Mouse (Mus musculus) lung, embryonic 14.5 days (tissue): Measurements from ENCODE around the gene Lgals9. TPM values are rescaled to one million over a fixed set of nuclear protein-coding genes. Genes with fewer than 3 reads are reported as not detected.

ENCODE experiments used
- ATAC-seq: fragments of 200-750 bp; cut with Nextera tagmentation; 2 replicates; pipeline ENCODE4 v1.8.0; 2017; ENCODE audit warnings: mild to moderate bottlenecking, moderate TSS enrichment, moderate library complexity; ENCODE audit not compliant: insufficient read depth
- DNase-seq: peaks from one replicate; pipeline ENCODE4 v3.0.0-alpha.2; 2015
- H3K27ac ChIP-seq: fragments of 300-500 bp; sonication (generic); 2 replicates; pipeline ENCODE4 v1.5.1; 2014; ENCODE audit warnings: low read depth, mild to moderate bottlenecking, moderate library complexity
- H3K27me3 ChIP-seq: fragments of 300-500 bp; sonication (generic); 2 replicates; pipeline ENCODE4 v1.6.1; 2014; ENCODE audit warnings: low read length, control low read depth; ENCODE audit not compliant: insufficient read depth
- H3K36me3 ChIP-seq: fragments of 300-500 bp; sonication (generic); 2 replicates; pipeline ENCODE4 v1.6.1; 2014; ENCODE audit warnings: control low read depth; ENCODE audit not compliant: insufficient read depth
- H3K4me1 ChIP-seq: fragments of 300-500 bp; sonication (generic); 2 replicates; pipeline ENCODE4 v1.6.1; 2014; ENCODE audit warnings: antibody characterized with exemption, control low read depth; ENCODE audit not compliant: insufficient read depth
- H3K4me2 ChIP-seq: fragments of 300-500 bp; sonication (generic); 2 replicates; pipeline ENCODE4 v1.6.1; 2014; ENCODE audit warnings: mild to moderate bottlenecking
- H3K4me3 ChIP-seq: fragments of 300-500 bp; sonication (generic); 2 replicates; pipeline ENCODE4 v1.5.1; 2014; ENCODE audit warnings: low read depth, low read length
- H3K9ac ChIP-seq: fragments of 300-500 bp; sonication (generic); 2 replicates; pipeline ENCODE4 v1.6.1; 2014
- H3K9me3 ChIP-seq: fragments of 300-500 bp; sonication (generic); 2 replicates; pipeline ENCODE4 v1.6.1; 2016; ENCODE audit warnings: low read depth, low read length, control low read depth
- CTCF ChIP-seq: IDR thresholded peaks from 2 replicates; pipeline ENCODE4 v1.5.1; 2016; ENCODE audit warnings: antibody characterized with exemption, low read depth
- WGBS: fragments of 180-500 bp; shearing (Covaris S2); extraction: QIAGEN DNeasy Blood & Tissue Kit; methylation state at CpG from one replicate; pipeline ENCODE4 v1.1.7; 2014; 5-methylcytosine and 5-hydroxymethylcytosine counted together
- polyA plus RNA-seq: library from polyadenylated mRNA; unstranded; fragments of >200 nt; fragmentation: Nextera tagmentation; extraction: Ambion mirVana; gene quantifications from 2 replicates; pipeline ENCODE4 v1.2.1, GENCODE M21; 2014

The Lgals9 gene
- polyA plus RNA-seq, 1 experiment from 2014 or later: 23.9 TPM

DNA sequence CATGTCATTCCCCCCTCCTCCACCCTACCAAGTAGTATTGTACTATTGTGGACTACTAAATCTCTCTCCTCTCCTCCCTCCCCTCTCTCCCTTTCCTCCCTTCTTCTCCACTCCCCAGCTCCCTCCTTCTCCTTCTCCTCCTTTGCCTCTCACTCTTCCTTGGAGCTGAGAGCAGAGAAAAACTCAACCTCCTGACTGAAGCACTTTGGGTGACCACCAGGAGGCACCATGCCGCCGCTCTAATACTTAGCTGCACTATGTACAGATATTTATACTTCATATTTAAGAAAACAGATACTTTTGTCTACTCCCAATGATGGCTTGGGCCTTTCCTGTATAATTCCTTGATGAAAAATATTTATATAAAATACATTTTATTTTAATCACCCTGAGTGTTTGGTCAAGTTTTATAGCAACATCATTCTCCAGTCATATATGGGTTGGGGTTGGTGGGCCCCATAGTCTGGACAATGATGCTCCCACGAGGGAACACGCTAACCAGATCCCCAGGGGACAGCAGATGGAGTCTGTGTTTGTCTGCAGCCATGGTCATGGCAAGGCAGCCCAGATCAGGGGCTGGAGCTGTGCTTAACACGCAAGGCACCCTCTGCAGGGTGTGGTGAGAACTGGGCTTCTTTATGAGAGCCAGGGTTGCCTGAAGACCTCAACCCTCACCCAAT lies 24.8 kb downstream of the Lgals9 start:
- no peak overlapping the region for H3K4me2 ChIP-seq
- H3K4me1 ChIP-seq: no peaks in the 10 kb centered on the region
- H3K9ac ChIP-seq: no peak overlapping the region
- WGBS: 65% methylated on average over 5 of the region's 5 CpGs
- no peak for ATAC-seq
- TF ChIP-seq CTCF: peak; percentile 69
- H3K4me3 ChIP-seq: no peak overlapping the region
- H3K36me3 ChIP-seq: no peaks in the 10 kb centered on the region
- H3K9me3 ChIP-seq: no peaks in the 10 kb centered on the region
- H3K27me3 ChIP-seq: no peaks in the 10 kb centered on the region
- H3K27ac ChIP-seq: no peak overlapping the region
- DNase-seq: peak; percentile 60

GRCm38 (mm10) chr11:78959367-78959766 lies 25.4 kb downstream of the Lgals9 start:
- Histone ChIP-seq H3K36me3 (no peaks in the 10 kb centered on the region), H3K4me3 (no peak overlapping the region), H3K9me3 (no peaks in the 10 kb centered on the region), H3K9ac (no peak overlapping the region), H3K4me2 (no peak overlapping the region), H3K27ac (no peak overlapping the region), H3K27me3 (no peaks in the 10 kb centered on the region), H3K4me1 (no peaks in the 10 kb centered on the region)
- 53% methylated on average over 8 of the region's 8 CpGs for WGBS
- no peak for ATAC-seq
- DNase-seq: no peak
- TF ChIP-seq CTCF: no peak

GRCm38 (mm10) chr11:78956260-78956659 lies 28.5 kb downstream of the Lgals9 start:
- Histone ChIP-seq H3K4me1 (no peaks in the 10 kb centered on the region), H3K4me3 (no peak overlapping the region), H3K9me3 (no peaks in the 10 kb centered on the region), H3K4me2 (no peak overlapping the region), H3K27me3 (no peaks in the 10 kb centered on the region), H3K27ac (no peak overlapping the region), H3K9ac (no peak overlapping the region), H3K36me3 (no peaks in the 10 kb centered on the region)
- 6% methylated on average over 7 of the region's 7 CpGs for WGBS
- DNase-seq (peak; percentile 90), ATAC-seq (no peak)
- peak; percentile 93 for TF ChIP-seq CTCF

DNA sequence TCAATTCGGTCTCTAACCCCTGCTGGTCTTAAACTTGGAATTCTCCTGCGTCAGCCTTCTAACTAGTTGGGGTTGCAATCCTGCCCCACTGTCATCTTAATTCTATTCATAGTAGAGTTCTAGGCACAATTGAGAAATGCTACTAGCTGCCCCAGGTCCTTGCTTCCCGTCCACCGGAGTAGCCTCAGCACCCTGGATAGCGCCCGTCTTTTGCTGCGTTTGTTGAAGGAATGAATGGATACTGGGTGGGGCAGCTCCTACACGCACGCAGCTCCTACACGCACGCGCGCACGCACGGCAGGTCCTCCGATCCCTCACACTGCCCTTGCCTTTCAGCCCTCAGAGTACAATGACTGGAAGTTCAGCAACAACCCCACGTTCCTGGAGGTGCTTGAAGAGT lies 32.3 kb downstream of the Lgals9 start:
- Histone ChIP-seq H3K4me3 (no peak overlapping the region), H3K4me2 (0 out of 2 replicates have a peak overlapping the region, but pooled peaks have one; percentile 24), H3K27ac (no peak overlapping the region), H3K9me3 (no peaks in the 10 kb centered on the region), H3K27me3 (no peaks in the 10 kb centered on the region), H3K4me1 (no peaks in the 10 kb centered on the region), H3K9ac (no peak overlapping the region), H3K36me3 (no peaks in the 10 kb centered on the region)
- DNase-seq (peak; percentile 84), ATAC-seq (no peak)
- TF ChIP-seq CTCF: no peak
- 10% methylated on average over 17 of the region's 17 CpGs for WGBS

- Histone ChIP-seq H3K27me3 (no peaks in the 10 kb centered on the region), H3K27ac (no peak overlapping the region), H3K4me3 (no peak overlapping the region), H3K36me3 (no peaks in the 10 kb centered on the region), H3K4me2 (no peak overlapping the region), H3K4me1 (no peaks in the 10 kb centered on the region), H3K9ac (no peak overlapping the region), H3K9me3 (no peaks in the 10 kb centered on the region)
- WGBS: 64% methylated on average over 8 of the region's 8 CpGs
- ATAC-seq (no peak), DNase-seq (peak; percentile 38)
- TF ChIP-seq CTCF: no peak
These were observed 34.4 kb downstream of the Lgals9 start for GRCm38 (mm10) chr11:78950365-78950764.

- no peak overlapping the region for H3K9ac ChIP-seq
- no peaks in the 10 kb centered on the region for H3K9me3 ChIP-seq
- no peak overlapping the region for H3K27ac ChIP-seq
- DNase-seq (no peak), ATAC-seq (no peak)
- no peak for TF ChIP-seq CTCF
- no peak overlapping the region for H3K4me3 ChIP-seq
- H3K36me3 ChIP-seq: no peaks in the 10 kb centered on the region
- no peak overlapping the region for H3K4me2 ChIP-seq
- H3K4me1 ChIP-seq: no peaks in the 10 kb centered on the region
- 90% methylated on average over 1 of the region's 1 CpGs for WGBS
- H3K27me3 ChIP-seq: no peaks in the 10 kb centered on the region
These were observed 41.7 kb downstream of the Lgals9 start for GRCm38 (mm10) chr11:78943083-78943482.

DNA sequence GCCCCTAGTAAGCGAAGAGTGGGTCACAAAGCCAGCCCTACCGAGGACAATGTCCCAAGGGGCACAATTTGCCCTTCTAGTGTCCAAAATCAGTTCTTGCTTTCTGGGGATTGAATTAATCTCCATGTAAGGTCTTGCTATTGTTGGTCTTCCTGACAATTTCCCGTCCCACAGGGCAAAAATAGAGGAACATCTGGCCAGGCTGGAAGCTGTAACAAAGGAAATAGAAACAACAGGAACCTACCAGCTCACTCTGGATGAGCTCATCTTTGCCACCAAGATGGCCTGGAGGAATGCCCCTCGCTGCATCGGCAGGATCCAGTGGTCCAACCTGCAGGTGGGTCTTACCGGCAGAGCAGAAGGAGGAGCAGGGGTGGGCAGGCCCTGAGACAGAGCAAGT lies 49.6 kb downstream of the Lgals9 start:
- Histone ChIP-seq H3K9me3 (no peaks in the 10 kb centered on the region), H3K4me2 (no peak overlapping the region), H3K36me3 (no peaks in the 10 kb centered on the region), H3K4me3 (no peak overlapping the region), H3K27me3 (no peaks in the 10 kb centered on the region), H3K4me1 (no peaks in the 10 kb centered on the region), H3K27ac (peak overlapping the region; percentile 65; the same call in 1 of the 2 replicates), H3K9ac (no peak overlapping the region)
- no peak for TF ChIP-seq CTCF
- DNase-seq (peak; percentile 40), ATAC-seq (no peak)
- WGBS: 73% methylated on average over 6 of the region's 6 CpGs
